Mouse (Mus musculus) ES-E14 (cell line): ENCODE measurements at regions not wholly inside any gene's neighbourhood (a gene's known extent, or its start where the extent isn't known, plus 50 kb on each side); places are given as distances from the start of the nearest gene placed in this dataset.

ENCODE experiments used
- CHD2 ChIP-seq: IDR thresholded peaks from 2 replicates; pipeline ENCODE4 v1.6.1; 2014; ENCODE audit warnings: mild to moderate bottlenecking, low read depth, low read length, inconsistent platforms
- HCFC1 ChIP-seq: IDR thresholded peaks from 2 replicates; pipeline ENCODE4 v1.6.1; 2012; ENCODE audit warnings: low read length, inconsistent platforms, borderline replicate concordance; ENCODE audit not compliant: insufficient read depth
- ZC3H11A ChIP-seq: IDR thresholded peaks from 2 replicates; pipeline ENCODE4 v1.6.1; 2012; ENCODE audit warnings: low read depth, mild to moderate bottlenecking, inconsistent platforms, low read length, borderline replicate concordance

DNA sequence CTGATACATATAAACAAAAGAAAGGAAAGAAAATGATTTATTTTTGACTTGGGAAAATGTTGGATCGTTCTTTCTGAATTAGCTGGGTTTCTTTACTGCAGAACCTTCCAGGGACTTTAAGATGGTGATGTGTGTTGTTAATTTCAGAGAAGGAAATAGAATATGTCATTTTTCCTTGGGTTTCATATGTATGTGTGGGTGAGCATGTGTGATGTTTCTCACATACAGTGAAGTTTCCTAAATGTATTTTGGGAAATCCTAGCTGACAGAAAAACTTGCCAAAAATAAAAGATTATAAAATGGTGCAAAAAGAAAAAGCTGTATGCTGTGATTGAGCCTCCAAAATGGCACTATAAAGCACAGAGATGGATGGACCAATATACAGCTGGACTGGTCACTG lies 319.2 kb downstream of the Lmx1a start:
- TF ChIP-seq ZC3H11A = no peak
- no peak for TF ChIP-seq HCFC1
- TF ChIP-seq CHD2 = no peak
